Mouse (Mus musculus) skeletal muscle tissue, adult 2 months (tissue): ENCODE results near the gene Grik4.
A peak's percentile ranks its signal among the peaks of the same experiment; 100 is the strongest.

Experiments
- DNase-seq: peaks from one replicate; pipeline ENCODE4 v3.0.0-alpha.2; 2012; ENCODE audit warnings: low read depth, low spot score

Gene Grik4

GRCm38 (mm10) chr9:42496296-42496695, 448.0 kb downstream of the Grik4 start:
- DNase-seq, result no peak

GRCm38 (mm10) chr9:42491780-42492179, 452.5 kb downstream of the Grik4 start:
- DNase-seq, result no peak

- no peak for DNase-seq
These were observed 453.5 kb downstream of the Grik4 start for GRCm38 (mm10) chr9:42490589-42491382.

GRCm38 (mm10) chr9:42488071-42488470, 456.2 kb downstream of the Grik4 start:
- DNase-seq, result no peak

- no peak for DNase-seq
These were observed 457.4 kb downstream of the Grik4 start for GRCm38 (mm10) chr9:42486913-42487312.

- no peak for DNase-seq
These were observed 459.6 kb downstream of the Grik4 start for GRCm38 (mm10) chr9:42484667-42485066.

- no peak for DNase-seq
These were observed 461.3 kb downstream of the Grik4 start for GRCm38 (mm10) chr9:42482944-42483343.

GRCm38 (mm10) chr9:42476166-42476565, 468.1 kb downstream of the Grik4 start:
- no peak for DNase-seq

GRCm38 (mm10) chr9:42474244-42474643, 470.0 kb downstream of the Grik4 start:
- DNase-seq, result no peak

GRCm38 (mm10) chr9:42471921-42472747, 472.2 kb downstream of the Grik4 start:
- DNase-seq, result peak; percentile 87

- DNase-seq, result peak; percentile 63
These were observed 473.1 kb downstream of the Grik4 start for GRCm38 (mm10) chr9:42471214-42471613.

- DNase-seq, result no peak
These were observed 475.0 kb downstream of the Grik4 start for GRCm38 (mm10) chr9:42469323-42469722.

GRCm38 (mm10) chr9:42468360-42468759, 475.9 kb downstream of the Grik4 start:
- no peak for DNase-seq
